Mouse (Mus musculus) lung, adult 2 months (tissue): ENCODE measurements around the gene Khdrbs2.

Source experiments
- CTCF ChIP-seq: fragments of 200-500 bp; IDR thresholded peaks from 2 replicates; pipeline ENCODE4 v1.5.1; 2011; ENCODE audit warnings: mild to moderate bottlenecking, low read length, control low read depth; ENCODE audit not compliant: insufficient read depth
- POLR2A ChIP-seq: fragments of 200-500 bp; IDR thresholded peaks from 2 replicates; pipeline ENCODE4 v1.6.1; 2011; ENCODE audit warnings: low read depth, mild to moderate bottlenecking, control low read depth, low read length, borderline replicate concordance; ENCODE audit errors: extremely low read depth

DNA sequence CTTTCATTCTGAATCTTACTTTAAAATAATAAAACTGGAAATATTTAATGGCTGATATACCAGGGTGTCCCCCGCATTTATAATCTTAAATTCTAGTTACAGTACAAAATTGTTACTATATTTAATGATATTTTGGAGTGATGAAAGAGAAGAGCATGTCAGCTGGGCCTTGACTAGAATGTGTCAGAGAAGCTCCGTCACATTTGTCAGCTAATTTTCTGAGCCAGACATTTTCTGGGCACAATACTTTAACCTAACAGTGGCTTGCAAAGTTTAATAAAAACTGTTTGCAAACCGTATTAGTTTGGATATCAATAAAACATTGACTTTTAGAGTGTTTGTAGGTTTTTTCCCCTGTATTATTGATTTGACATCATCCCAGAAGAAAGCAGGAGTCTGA is 380.9 kb downstream of the Khdrbs2 start:
- TF ChIP-seq CTCF (no peak), POLR2A (no peak)
